Mouse (Mus musculus) lung, adult 2 months (tissue): ENCODE data around the gene Gm20388. TPM values are rescaled to one million over a fixed set of nuclear protein-coding genes. Genes with fewer than 3 reads are reported as not detected.

Experiments used
- DNase-seq: peaks from one replicate; pipeline ENCODE4 v3.0.0; 2022
- H3K4me1 ChIP-seq: fragments of 200-500 bp; 2 replicates; pipeline ENCODE4 v1.6.1; 2011; ENCODE audit warnings: low read length; ENCODE audit not compliant: control insufficient read depth, insufficient read depth
- H3K4me3 ChIP-seq: fragments of 200-500 bp; replicated peaks from 2 replicates; pipeline ENCODE3; 2011; ENCODE audit warnings: low read depth, mild to moderate bottlenecking, control low read depth, low read length; ENCODE audit errors: extremely low read depth
- CTCF ChIP-seq: fragments of 200-500 bp; IDR thresholded peaks from 2 replicates; pipeline ENCODE4 v1.5.1; 2011; ENCODE audit warnings: mild to moderate bottlenecking, low read length, control low read depth; ENCODE audit not compliant: insufficient read depth
- POLR2A ChIP-seq: fragments of 200-500 bp; IDR thresholded peaks from 2 replicates; pipeline ENCODE4 v1.6.1; 2011; ENCODE audit warnings: low read depth, mild to moderate bottlenecking, control low read depth, low read length, borderline replicate concordance; ENCODE audit errors: extremely low read depth
- WGBS: fragments of 180-500 bp; shearing (Covaris S2); methylation state at CpG from one replicate; pipeline ENCODE4 v1.1.7; 2018; 5-methylcytosine and 5-hydroxymethylcytosine counted together
- polyA plus RNA-seq: library from polyadenylated mRNA; depleted of rRNA; stranded (reverse); fragments of >200 nt; gene quantifications from 2 replicates; pipeline ENCODE4 v1.2.3, GENCODE M21; 2012

Gm20388 gene
- polyA plus RNA-seq, 1 experiment = 67.8 TPM

- H3K4me3 ChIP-seq = no peak overlapping the region
- DNase-seq = peak; percentile 62
- peaks cover 6% of the 10 kb centered on the region for H3K4me1 ChIP-seq
- no peak for TF ChIP-seq CTCF
- TF ChIP-seq POLR2A = peak; percentile 39; the same call in 1 of the 2 replicates
- WGBS = 58% methylated on average over 15 of the region's 15 CpGs
These were observed 3807.2 kb downstream of the Gm20388 start for GRCm38 (mm10) chr8:123717516-123718490.

- no peak for DNase-seq
- peaks cover 6% of the 10 kb centered on the region for H3K4me1 ChIP-seq
- 93% methylated on average over 2 of the region's 2 CpGs for WGBS
- H3K4me3 ChIP-seq = no peak overlapping the region
- TF ChIP-seq CTCF (no peak), POLR2A (no peak)
These were observed 3808.1 kb downstream of the Gm20388 start for GRCm38 (mm10) chr8:123718752-123719151.

GRCm38 (mm10) chr8:123719280-123719679, 3808.6 kb downstream of the Gm20388 start:
- H3K4me1 ChIP-seq = peaks cover 6% of the 10 kb centered on the region
- WGBS = 72% methylated on average over 6 of the region's 6 CpGs
- no peak for TF ChIP-seq CTCF
- TF ChIP-seq POLR2A = no peak
- no peak for DNase-seq
- H3K4me3 ChIP-seq = no peak overlapping the region

- peaks cover 6% of the 10 kb centered on the region for H3K4me1 ChIP-seq
- no peak overlapping the region for H3K4me3 ChIP-seq
- 71% methylated on average over 5 of the region's 5 CpGs for WGBS
- TF ChIP-seq CTCF (no peak), POLR2A (no peak)
- no peak for DNase-seq
These were observed 3809.2 kb downstream of the Gm20388 start for GRCm38 (mm10) chr8:123719811-123720210.

GRCm38 (mm10) chr8:123720471-123721001, 3809.9 kb downstream of the Gm20388 start:
- WGBS = 31% methylated on average over 12 of the region's 12 CpGs
- H3K4me1 ChIP-seq = peaks cover 6% of the 10 kb centered on the region
- TF ChIP-seq POLR2A (no peak), CTCF (no peak)
- DNase-seq = no peak
- no peak overlapping the region for H3K4me3 ChIP-seq

- H3K4me3 ChIP-seq = no peak overlapping the region
- 92% methylated on average over 5 of the region's 5 CpGs for WGBS
- H3K4me1 ChIP-seq = peaks cover 4% of the 10 kb centered on the region
- no peak for DNase-seq
- TF ChIP-seq CTCF (no peak), POLR2A (no peak)
These were observed 3811.6 kb downstream of the Gm20388 start for GRCm38 (mm10) chr8:123722245-123722644.

GRCm38 (mm10) chr8:123724752-123725151, 3814.1 kb downstream of the Gm20388 start:
- Histone ChIP-seq H3K4me3 (no peak overlapping the region), H3K4me1 (no peaks in the 10 kb centered on the region; the same call in 1 of the 2 replicates)
- WGBS = 92% methylated on average over 10 of the region's 10 CpGs
- no peak for TF ChIP-seq CTCF
- TF ChIP-seq POLR2A = no peak
- DNase-seq = no peak

GRCm38 (mm10) chr8:123725261-123725660, 3814.6 kb downstream of the Gm20388 start:
- no peak overlapping the region for H3K4me3 ChIP-seq
- no peak for TF ChIP-seq POLR2A
- no peak for TF ChIP-seq CTCF
- no peak for DNase-seq
- WGBS = 71% methylated on average over 7 of the region's 7 CpGs
- H3K4me1 ChIP-seq = no peaks in the 10 kb centered on the region; the same call in 1 of the 2 replicates

GRCm38 (mm10) chr8:123726759-123727158, 3816.1 kb downstream of the Gm20388 start:
- Histone ChIP-seq H3K4me1 (no peaks in the 10 kb centered on the region; the same call in 1 of the 2 replicates), H3K4me3 (no peak overlapping the region)
- DNase-seq = no peak
- WGBS = 73% methylated on average over 6 of the region's 6 CpGs
- no peak for TF ChIP-seq POLR2A
- no peak for TF ChIP-seq CTCF
